Mouse (Mus musculus) CH12.LX (cell line): ENCODE measurements around the gene Pdlim1. TPM values are rescaled to one million over a fixed set of nuclear protein-coding genes. Genes with fewer than 3 reads are reported as not detected.

ENCODE experiments used
- DNase-seq: peaks from one replicate; pipeline ENCODE4 v3.0.0-alpha.2; 2013; ENCODE audit errors: extremely low read depth
- H3K27ac ChIP-seq: 2 replicates; pipeline ENCODE4 v1.5.1; 2012; ENCODE audit warnings: low read depth, mild to moderate bottlenecking, control low read depth, moderate library complexity; ENCODE audit not compliant: insufficient read depth
- H3K27me3 ChIP-seq: replicated peaks from 2 replicates; pipeline ENCODE3; 2012; ENCODE audit warnings: inconsistent platforms
- H3K36me3 ChIP-seq, 2 experiments: replicated peaks in 1 of 2; 2 replicates each; pipeline versions ENCODE3 to v1.6.1; 2012; ENCODE audit warnings: inconsistent platforms in 1 of 2, low read length in 1 of 2, mild to moderate bottlenecking in 1 of 2, mixed read lengths in 1 of 2, moderate library complexity in 1 of 2; ENCODE audit not compliant: control insufficient read depth in 1 of 2, insufficient read depth in 1 of 2
- H3K4me1 ChIP-seq, 2 experiments: 2 replicates each; pipeline ENCODE4 v1.6.1; 2012; ENCODE audit warnings: inconsistent platforms in 1 of 2, moderate library complexity in 1 of 2; ENCODE audit not compliant: insufficient read depth in 2 of 2, control insufficient read depth in 1 of 2
- H3K4me2 ChIP-seq: 2 replicates; pipeline ENCODE4 v1.6.1; 2012; ENCODE audit warnings: low read depth, mild to moderate bottlenecking, control low read depth; ENCODE audit not compliant: poor library complexity, insufficient read depth, severe bottlenecking
- H3K4me3 ChIP-seq, 3 experiments: fragments of 150-350 bp in 1 of 3; sonication (generic) in 1 of 3; replicated peaks in 1 of 3; 2 replicates each; pipeline versions ENCODE3 to v1.5.1; 2011 to 2012; ENCODE audit warnings: low read depth in 2 of 3, low read length in 2 of 3, mild to moderate bottlenecking in 2 of 3, moderate library complexity in 2 of 3, control low read depth in 1 of 3, improper control_type of control experiment in 1 of 3, inconsistent platforms in 1 of 3, mixed read lengths in 1 of 3; ENCODE audit not compliant: poor library complexity in 1 of 3
- H3K79me2 ChIP-seq: replicated peaks from 2 replicates; pipeline ENCODE4 v1.6.1; 2012; ENCODE audit warnings: mild to moderate bottlenecking, moderate library complexity; ENCODE audit not compliant: control insufficient read depth, poor library complexity, insufficient read depth, severe bottlenecking; ENCODE audit errors: extremely low read depth
- H3K9ac ChIP-seq: 2 replicates; pipeline ENCODE4 v1.6.1; 2012; ENCODE audit warnings: low read depth, mild to moderate bottlenecking, control low read depth, moderate library complexity; ENCODE audit not compliant: insufficient read depth
- H3K9me3 ChIP-seq: replicated peaks from 2 replicates; pipeline ENCODE3; 2012; ENCODE audit warnings: low read length, inconsistent platforms, mixed read lengths
- E2F4 ChIP-seq: IDR thresholded peaks from 2 replicates; pipeline ENCODE4 v1.6.1; 2011; ENCODE audit warnings: low read depth, low read length, improper control_type of control experiment; ENCODE audit not compliant: insufficient replicate concordance
- EP300 ChIP-seq: IDR thresholded peaks from 2 replicates; pipeline ENCODE4 v1.6.1; 2011; ENCODE audit warnings: low read length, improper control_type of control experiment
- JUN ChIP-seq: IDR thresholded peaks from 2 replicates; pipeline ENCODE4 v1.6.1; 2011; ENCODE audit warnings: low read depth, mild to moderate bottlenecking, low read length, improper control_type of control experiment, moderate library complexity; ENCODE audit not compliant: insufficient read depth
- MAZ ChIP-seq: IDR thresholded peaks from 2 replicates; pipeline ENCODE4 v1.6.1; 2012; ENCODE audit warnings: low read depth, mild to moderate bottlenecking, inconsistent platforms, low read length, improper control_type of control experiment, moderate library complexity
- MYC ChIP-seq: IDR thresholded peaks from 2 replicates; pipeline ENCODE4 v1.6.1; 2011; ENCODE audit warnings: low read depth, mild to moderate bottlenecking, improper control_type of control experiment, low read length
- PAX5 ChIP-seq: IDR thresholded peaks from 2 replicates; pipeline ENCODE4 v1.6.1; 2012; ENCODE audit warnings: low read length, inconsistent platforms, mixed read lengths
- ZC3H11A ChIP-seq: IDR thresholded peaks from 2 replicates; pipeline ENCODE4 v1.6.1; 2012; ENCODE audit warnings: low read depth, mild to moderate bottlenecking, inconsistent platforms, low read length, improper control_type of control experiment
- ZNF384 ChIP-seq: IDR thresholded peaks from 2 replicates; pipeline ENCODE4 v1.6.1; 2012; ENCODE audit warnings: low read depth, low read length, improper control_type of control experiment, inconsistent platforms
- dilution Hi-C: fragments of 300-500 bp; cut with MboI; formaldehyde crosslinking; loops from 2 replicates; pipeline ENCODE4 v1.14.3; 2020; ENCODE audit warnings: low sequenced_read_pairs; ENCODE audit not compliant: extremely low pct_unique_long_range_greater_than_20kb, extremely low pct_ligation_motif_present
- in situ Hi-C: fragments of 300-500 bp; cut with MboI; formaldehyde crosslinking; loops from 3 replicates; pipeline ENCODE4 v1.14.3; 2019; ENCODE audit warnings: low sequenced_read_pairs, low pct_ligation_motif_present, low pct_unique_long_range_greater_than_20kb, mixed read lengths
- polyA plus RNA-seq: library from polyadenylated mRNA; unstranded; fragments of >175 nt; gene quantifications from 2 replicates; pipeline ENCODE4 v1.2.1, GENCODE M21; 2012; ENCODE audit warnings: low read depth; ENCODE audit not compliant: insufficient read length
- total RNA-seq, 2 experiments: library from RNA; depleted of rRNA; stranded (reverse); fragments of 300-350 nt in 1 of 2; fragments of >200 nt in 1 of 2; gene quantifications; 2 replicates each; pipeline ENCODE4 v1.2.3; 2012 to 2014

Gene Pdlim1
- total and polyA plus RNA-seq, 3 experiments = 15.1 to 54.9 (median 18.7) TPM

DNA sequence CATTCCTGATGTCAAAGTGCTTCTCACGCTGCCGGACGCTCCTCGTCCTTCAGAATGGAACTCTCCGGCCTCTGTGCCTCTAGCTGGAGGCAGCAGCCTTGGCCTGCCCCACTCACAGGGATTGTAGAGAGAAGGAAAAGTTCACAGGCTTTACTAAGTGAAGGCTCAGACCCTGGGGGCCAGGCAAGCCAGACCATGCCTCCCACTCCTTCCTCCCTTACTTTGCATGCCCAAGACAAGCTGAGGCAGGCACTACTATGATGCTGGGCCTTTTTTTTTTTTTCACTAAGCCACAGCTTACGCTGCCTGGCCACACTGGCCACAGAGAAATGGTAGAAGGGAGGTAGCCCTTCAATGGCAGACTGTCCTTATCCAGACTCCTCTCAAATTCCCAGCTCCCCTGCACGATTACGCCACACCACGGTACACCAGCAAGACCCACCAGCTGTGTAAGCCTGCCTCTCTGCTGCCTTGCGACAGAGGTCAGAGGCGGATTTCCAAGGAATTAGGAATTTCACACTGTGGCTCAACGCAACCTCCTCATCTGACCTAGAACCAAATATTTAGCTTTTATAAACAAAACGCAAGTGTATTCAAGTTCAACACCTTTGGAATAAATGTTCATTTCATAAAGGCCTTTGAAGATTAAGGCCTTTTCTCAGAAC, 40.4 kb downstream of the Pdlim1 start:
- no peaks in the 10 kb centered on the region for H3K27me3 ChIP-seq
- in situ Hi-C loops (loop anchor here (25.0 kb wide), 1 partner anchor 1244 kb away; no protein-coding TSS in a partner anchor), dilution Hi-C loops (no loop called here)
- H3K36me3 ChIP-seq = peaks cover 2 to 26% of the 10 kb centered on the region in 2 experiments
- TF ChIP-seq MAZ = no peak
- TF ChIP-seq ZNF384 = peak; percentile 70
- TF ChIP-seq PAX5 = no peak
- no peak for TF ChIP-seq JUN
- H3K9ac ChIP-seq = no peak overlapping the region
- no peak overlapping the region for H3K4me2 ChIP-seq
- no peak overlapping the region for H3K4me3 ChIP-seq
- no peaks in the 10 kb centered on the region for H3K79me2 ChIP-seq
- H3K9me3 ChIP-seq = no peaks in the 10 kb centered on the region
- H3K27ac ChIP-seq = no peak overlapping the region
- DNase-seq = no peak
- H3K4me1 ChIP-seq = peaks cover 6% of the 10 kb centered on the region in 2 experiments; a peak in 2 of 4 replicates

DNA sequence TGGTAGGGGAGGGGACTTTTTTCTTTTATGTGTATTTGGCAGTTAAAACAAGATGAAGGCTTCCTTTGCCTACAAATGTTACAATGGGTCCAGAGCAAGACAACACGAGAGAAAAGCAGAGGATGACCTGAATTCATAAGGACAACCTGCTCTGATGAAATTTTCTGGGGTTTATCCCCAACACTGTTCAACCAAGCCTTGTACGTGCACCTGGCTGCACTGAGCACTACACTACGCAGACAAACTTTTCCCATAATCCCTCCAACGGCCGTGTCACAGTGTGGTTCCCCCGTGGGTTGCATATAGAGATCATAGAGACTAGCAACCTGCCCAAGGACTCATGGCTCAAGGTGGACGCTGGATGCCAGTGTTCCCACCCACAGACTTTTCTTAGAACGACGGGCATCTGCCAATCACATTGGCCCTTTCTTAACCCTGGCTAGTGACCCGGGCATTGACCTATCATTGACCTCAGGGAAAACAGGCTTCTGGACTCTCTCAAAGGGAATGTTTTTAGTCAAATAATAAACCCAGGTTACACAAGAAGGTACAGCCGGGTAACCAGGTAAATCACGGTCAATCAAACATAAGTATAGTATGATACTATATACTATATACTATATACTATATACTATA, 45.0 kb downstream of the Pdlim1 start:
- DNase-seq = no peak
- in situ Hi-C loops = loop anchor here (25.0 kb wide), 1 partner anchor 1239 kb away; no protein-coding TSS in a partner anchor
- Histone ChIP-seq H3K4me3 (no peak overlapping the region), H3K9me3 (no peaks in the 10 kb centered on the region), H3K9ac (no peak overlapping the region), H3K27ac (no peak overlapping the region), H3K4me2 (no peak overlapping the region), H3K36me3 (peaks cover 2 to 42% of the 10 kb centered on the region in 2 experiments), H3K4me1 (peaks cover 2 to 6% of the 10 kb centered on the region in 2 experiments; a peak in 2 of 4 replicates), H3K27me3 (no peaks in the 10 kb centered on the region), H3K79me2 (no peaks in the 10 kb centered on the region)
- TF ChIP-seq ZC3H11A (no peak), E2F4 (no peak)
- dilution Hi-C loops = no loop called here

DNA sequence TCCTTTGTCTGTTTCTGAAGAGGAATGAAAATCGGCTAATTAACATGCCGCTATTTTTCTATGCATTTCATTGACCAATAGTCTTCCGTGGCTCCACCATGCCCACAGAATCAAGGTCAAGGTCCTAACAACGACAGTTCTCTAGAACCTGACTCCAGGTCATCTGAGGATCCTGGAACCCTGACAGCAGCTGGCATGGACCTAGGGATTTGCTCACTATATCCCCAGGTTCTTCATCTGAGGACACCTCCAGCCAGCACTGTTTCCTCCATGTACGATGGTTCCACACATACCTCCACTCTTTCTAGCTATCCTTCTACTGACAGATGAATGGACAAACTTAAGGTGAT, 45.9 kb downstream of the Pdlim1 start:
- H3K9me3 ChIP-seq = no peaks in the 10 kb centered on the region
- H3K79me2 ChIP-seq = no peaks in the 10 kb centered on the region
- DNase-seq = no peak
- no peak for TF ChIP-seq MYC
- no peak for TF ChIP-seq EP300
- TF ChIP-seq, all 38 proteins: peak for 0
- H3K9ac ChIP-seq = no peak overlapping the region
- H3K27ac ChIP-seq = no peak overlapping the region
- in situ Hi-C loops = loop anchor here (25.0 kb wide), 1 partner anchor 1238 kb away; no protein-coding TSS in a partner anchor
- dilution Hi-C loops = no loop called here
- no peaks in the 10 kb centered on the region for H3K4me1 ChIP-seq
- H3K4me3 ChIP-seq = no peak overlapping the region
- no peaks in the 10 kb centered on the region for H3K27me3 ChIP-seq
- no peak overlapping the region for H3K4me2 ChIP-seq
- peaks cover 2 to 38% of the 10 kb centered on the region in 2 experiments for H3K36me3 ChIP-seq
